Mouse (Mus musculus) megakaryocyte-erythroid progenitor cell, adult 5-6 weeks (primary cell): Measurements from ENCODE around the gene Grin2c. TPM values are rescaled to one million over a fixed set of nuclear protein-coding genes. Genes with fewer than 3 reads are reported as not detected.

ENCODE experiments used
- ATAC-seq: replicated peaks from 2 replicates; pipeline ENCODE4 v1.8.0; 2016; ENCODE audit warnings: mild to moderate bottlenecking, inconsistent platforms; ENCODE audit not compliant: severe bottlenecking, poor library complexity, low FRiP score, low TSS enrichment
- total RNA-seq, 2 experiments: library from RNA; stranded (forward) in 1 of 2; stranded (reverse) in 1 of 2; fragments of 200-1000, 215-1000 nt in 1 of 2; fragments of >200 nt in 1 of 2; fragmentation: Nextera tagmentation in 1 of 2; gene quantifications; 2 replicates each; pipeline ENCODE4 v1.2.3; 2014 to 2017

The Grin2c gene
- total RNA-seq, 2 experiments from 2014 or later = not detected

- no peak for ATAC-seq
These were observed 915 bp upstream of the Grin2c start for GRCm38 (mm10) chr11:115267958-115268357.

- ATAC-seq = no peak
These were observed 654 bp downstream of the Grin2c start for GRCm38 (mm10) chr11:115266400-115266778.

- ATAC-seq = no peak
These were observed 1.2 kb downstream of the Grin2c start for GRCm38 (mm10) chr11:115265771-115266399.

GRCm38 (mm10) chr11:115264862-115265668 lies 2.0 kb downstream of the Grin2c start:
- ATAC-seq = no peak

GRCm38 (mm10) chr11:115264136-115264861 lies 2.7 kb downstream of the Grin2c start:
- no peak for ATAC-seq

- no peak for ATAC-seq
These were observed 4.1 kb downstream of the Grin2c start for GRCm38 (mm10) chr11:115262954-115263353.

GRCm38 (mm10) chr11:115259134-115259533 lies 7.9 kb downstream of the Grin2c start:
- ATAC-seq = no peak

GRCm38 (mm10) chr11:115257775-115258510 lies 9.1 kb downstream of the Grin2c start:
- ATAC-seq = peak; percentile 62

GRCm38 (mm10) chr11:115251258-115251657 lies 15.8 kb downstream of the Grin2c start:
- no peak for ATAC-seq

- no peak for ATAC-seq
These were observed 16.5 kb downstream of the Grin2c start for GRCm38 (mm10) chr11:115250405-115251090.

GRCm38 (mm10) chr11:115249721-115250404 lies 17.2 kb downstream of the Grin2c start:
- no peak for ATAC-seq

GRCm38 (mm10) chr11:115247945-115248344 lies 19.1 kb downstream of the Grin2c start:
- no peak for ATAC-seq

GRCm38 (mm10) chr11:115247240-115247639 lies 19.8 kb downstream of the Grin2c start:
- no peak for ATAC-seq

GRCm38 (mm10) chr11:115246386-115246785 lies 20.7 kb downstream of the Grin2c start:
- no peak for ATAC-seq

GRCm38 (mm10) chr11:115244840-115245239 lies 22.2 kb downstream of the Grin2c start:
- no peak for ATAC-seq

- no peak for ATAC-seq
These were observed 23.3 kb downstream of the Grin2c start for GRCm38 (mm10) chr11:115243783-115244182.

GRCm38 (mm10) chr11:115242746-115243145 lies 24.3 kb downstream of the Grin2c start:
- ATAC-seq = no peak

- ATAC-seq = no peak
These were observed 25.6 kb downstream of the Grin2c start for GRCm38 (mm10) chr11:115241402-115241801.

GRCm38 (mm10) chr11:115236570-115236969 lies 30.5 kb downstream of the Grin2c start:
- ATAC-seq = no peak
